Mouse (Mus musculus) myocyte (in vitro differentiated cells): ENCODE results near the gene Il4. TPM values are rescaled to one million over a fixed set of nuclear protein-coding genes. Genes with fewer than 3 reads are reported as not detected.

ENCODE experiments used
- H3K27me3 ChIP-seq: one replicate; pipeline ENCODE4 v1.6.1; 2011; ENCODE audit not compliant: control insufficient read depth, insufficient read depth, insufficient read length
- H3K36me3 ChIP-seq: one replicate; pipeline ENCODE4 v1.6.1; 2011; ENCODE audit not compliant: control insufficient read depth, insufficient read depth
- H3K4me2 ChIP-seq: one replicate; pipeline ENCODE4 v1.6.1; 2011; ENCODE audit warnings: low read depth, control low read depth
- H3K4me3 ChIP-seq: one replicate; pipeline ENCODE4 v1.5.1; 2011; ENCODE audit warnings: mild to moderate bottlenecking, control low read depth, moderate library complexity
- H3K79me2 ChIP-seq: one replicate; pipeline ENCODE4 v1.6.1; 2011; ENCODE audit not compliant: control insufficient read depth, insufficient read depth
- H3ac ChIP-seq: one replicate; pipeline ENCODE4 v1.6.1; 2011; ENCODE audit not compliant: control insufficient read depth, insufficient read length
- CEBPB ChIP-seq: IDR thresholded peaks from 2 replicates; pipeline ENCODE4 v1.6.1; 2011; ENCODE audit warnings: mild to moderate bottlenecking, moderate library complexity; ENCODE audit not compliant: poor library complexity, insufficient read depth, severe bottlenecking
- E2F4 ChIP-seq: IDR thresholded peaks from one replicate; pipeline ENCODE4 v1.6.1; 2011; ENCODE audit warnings: mild to moderate bottlenecking, control low read depth, moderate library complexity; ENCODE audit not compliant: insufficient read depth
- MAX ChIP-seq: IDR thresholded peaks from one replicate; pipeline ENCODE4 v1.6.1; 2011; ENCODE audit warnings: low read depth, mild to moderate bottlenecking, control low read depth
- MYOD1 ChIP-seq, 3 experiments: IDR thresholded peaks; one replicate each; pipeline ENCODE4 v1.6.1; 2011; ENCODE audit warnings: control low read depth in 2 of 3, low read depth in 2 of 3, mild to moderate bottlenecking in 2 of 3, moderate library complexity in 1 of 3; ENCODE audit not compliant: insufficient read length in 2 of 3, control insufficient read depth in 1 of 3
- MYOG ChIP-seq, 3 experiments: IDR thresholded peaks; one replicate each; pipeline ENCODE4 v1.6.1; 2011; ENCODE audit warnings: control low read depth in 2 of 3, low read depth in 2 of 3, mild to moderate bottlenecking in 2 of 3; ENCODE audit not compliant: insufficient read length in 2 of 3, control insufficient read depth in 1 of 3, insufficient read depth in 1 of 3
- POLR2A ChIP-seq: IDR thresholded peaks from one replicate; pipeline ENCODE4 v1.6.1; 2011; ENCODE audit warnings: low read depth, mild to moderate bottlenecking, control low read depth, moderate library complexity; ENCODE audit not compliant: insufficient read length
- POLR2AphosphoS2 ChIP-seq: IDR thresholded peaks from one replicate; pipeline ENCODE4 v1.6.1; 2011; ENCODE audit warnings: low read depth, control low read depth; ENCODE audit not compliant: insufficient read length
- REST ChIP-seq: IDR thresholded peaks from one replicate; pipeline ENCODE4 v1.6.1; 2011; ENCODE audit warnings: mild to moderate bottlenecking, control low read depth, moderate library complexity; ENCODE audit not compliant: insufficient read depth, insufficient read length
- SRF ChIP-seq: IDR thresholded peaks from one replicate; pipeline ENCODE4 v1.6.1; 2011; ENCODE audit warnings: low read depth; ENCODE audit not compliant: control insufficient read depth, insufficient read length
- TCF12 ChIP-seq: IDR thresholded peaks from one replicate; pipeline ENCODE4 v1.6.1; 2011; ENCODE audit warnings: mild to moderate bottlenecking, control low read depth; ENCODE audit not compliant: poor library complexity, insufficient read depth, severe bottlenecking
- TCF3 ChIP-seq: IDR thresholded peaks from one replicate; pipeline ENCODE4 v1.6.1; 2011; ENCODE audit warnings: low read depth, control low read depth; ENCODE audit not compliant: insufficient read length
- USF1 ChIP-seq: IDR thresholded peaks from one replicate; pipeline ENCODE4 v1.6.1; 2011; ENCODE audit warnings: low read depth, mild to moderate bottlenecking, control low read depth, moderate library complexity
- polyA plus RNA-seq: library from polyadenylated mRNA; unstranded; fragments of >200 nt; fragmentation: generic; extraction: Trizol; gene quantifications from one replicate; pipeline ENCODE4 v1.2.1, GENCODE M21; 2012; ENCODE audit warnings: missing spikeins

Il4 gene
- polyA plus RNA-seq, 1 experiment, result 0.19 TPM

DNA sequence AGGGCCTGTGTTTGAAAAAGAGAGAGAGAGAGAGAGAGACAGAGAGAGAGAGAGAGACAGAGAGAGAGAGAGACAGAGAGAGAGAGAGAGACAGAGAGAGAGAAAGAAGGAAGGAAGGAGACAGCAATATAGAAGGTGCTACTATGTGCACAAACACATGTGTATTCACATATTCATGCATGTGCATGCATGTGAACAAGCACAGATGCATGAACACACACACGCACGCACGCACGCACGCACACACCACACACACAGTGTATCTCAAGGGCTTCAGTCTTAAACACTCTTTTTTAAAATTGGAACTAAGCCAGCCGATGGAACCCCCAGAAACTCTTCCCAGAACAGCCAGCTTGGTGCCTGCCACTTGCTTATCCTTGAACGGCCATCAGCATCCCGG, 2.9 kb downstream of the Il4 start:
- no peak overlapping the region for H3K4me3 ChIP-seq
- peaks cover 28% of the 10 kb centered on the region for H3K27me3 ChIP-seq
- TF ChIP-seq TCF3, result no peak
- no peak for TF ChIP-seq TCF12
- TF ChIP-seq MYOG (IDR thresholded peaks at IDR 0.05; ENCODE audit: control insufficient read depth in 1 of 3, insufficient read depth in 1 of 3, insufficient read length in 2 of 3, low read depth in 2 of 3), result no peak
- no peak for TF ChIP-seq CEBPB
- no peak for TF ChIP-seq POLR2AphosphoS2
- TF ChIP-seq MYOD1 (IDR thresholded peaks at IDR 0.05; ENCODE audit: control insufficient read depth in 1 of 3, insufficient read length in 2 of 3, low read depth in 2 of 3), result no peak
- TF ChIP-seq E2F4, result no peak
- TF ChIP-seq REST, result no peak
- TF ChIP-seq POLR2A, result no peak
- H3K4me2 ChIP-seq, result no peak overlapping the region
- H3K79me2 ChIP-seq, result no peaks in the 10 kb centered on the region
- no peaks in the 10 kb centered on the region for H3K36me3 ChIP-seq
- H3ac ChIP-seq, result no peak overlapping the region

GRCm38 (mm10) chr11:53615172-53615571, 3.3 kb downstream of the Il4 start:
- Histone ChIP-seq H3K4me2 (no peak overlapping the region), H3K79me2 (no peaks in the 10 kb centered on the region), H3K27me3 (peaks cover 28% of the 10 kb centered on the region), H3ac (no peak overlapping the region), H3K36me3 (no peaks in the 10 kb centered on the region), H3K4me3 (no peak overlapping the region)
- no peak for TF ChIP-seq MAX
- TF ChIP-seq POLR2AphosphoS2, result no peak
- no peak for TF ChIP-seq MYOD1 (IDR thresholded peaks at IDR 0.05; ENCODE audit: control insufficient read depth in 1 of 3, insufficient read length in 2 of 3, low read depth in 2 of 3)
- TF ChIP-seq CEBPB, result no peak
- no peak for TF ChIP-seq MYOG (IDR thresholded peaks at IDR 0.05; ENCODE audit: control insufficient read depth in 1 of 3, insufficient read depth in 1 of 3, insufficient read length in 2 of 3, low read depth in 2 of 3)
- TF ChIP-seq POLR2A, result no peak
- no peak for TF ChIP-seq TCF3
- TF ChIP-seq SRF, result no peak
- no peak for TF ChIP-seq REST
- TF ChIP-seq E2F4, result no peak
- no peak for TF ChIP-seq USF1
- TF ChIP-seq TCF12, result no peak

GRCm38 (mm10) chr11:53609672-53610071, 8.8 kb downstream of the Il4 start:
- Histone ChIP-seq H3ac (no peak overlapping the region), H3K4me3 (no peak overlapping the region), H3K36me3 (no peaks in the 10 kb centered on the region), H3K79me2 (no peaks in the 10 kb centered on the region), H3K27me3 (peaks cover 5% of the 10 kb centered on the region), H3K4me2 (no peak overlapping the region)
- TF ChIP-seq REST, result no peak
- no peak for TF ChIP-seq SRF
- TF ChIP-seq E2F4, result no peak
- TF ChIP-seq TCF3, result no peak
- no peak for TF ChIP-seq MYOG (IDR thresholded peaks at IDR 0.05; ENCODE audit: control insufficient read depth in 1 of 3, insufficient read depth in 1 of 3, insufficient read length in 2 of 3, low read depth in 2 of 3)
- no peak for TF ChIP-seq USF1
- no peak for TF ChIP-seq CEBPB
- no peak for TF ChIP-seq POLR2A
- no peak for TF ChIP-seq TCF12
- no peak for TF ChIP-seq POLR2AphosphoS2

DNA sequence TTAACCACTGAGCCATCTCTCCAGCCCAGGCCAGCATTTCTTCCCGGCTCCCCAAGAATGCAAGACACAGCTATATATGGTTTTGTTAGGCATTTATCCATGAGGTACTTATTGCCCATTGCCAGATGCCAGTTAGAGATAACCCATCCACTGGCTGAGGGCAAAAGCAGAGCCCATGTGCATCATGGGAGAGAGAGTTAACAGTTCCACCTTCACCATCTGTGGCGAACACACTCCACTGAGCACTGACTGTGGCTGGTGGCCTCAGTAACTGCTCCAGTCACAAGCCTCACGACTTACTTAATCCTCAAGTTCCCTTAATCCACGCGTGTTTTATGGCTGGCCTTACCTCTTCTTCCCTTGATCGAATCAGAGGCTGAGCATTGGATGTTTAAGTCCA, 9.2 kb downstream of the Il4 start:
- Histone ChIP-seq H3K27me3 (peaks cover under 1% of the 10 kb centered on the region), H3ac (no peak overlapping the region), H3K79me2 (no peaks in the 10 kb centered on the region), H3K4me3 (no peak overlapping the region), H3K36me3 (no peaks in the 10 kb centered on the region), H3K4me2 (no peak overlapping the region)
- TF ChIP-seq TCF3 (no peak), POLR2AphosphoS2 (no peak), MYOG (IDR thresholded peaks at IDR 0.05; ENCODE audit: control insufficient read depth in 1 of 3, insufficient read depth in 1 of 3, insufficient read length in 2 of 3, low read depth in 2 of 3) (no peak), POLR2A (no peak), MYOD1 (IDR thresholded peaks at IDR 0.05; ENCODE audit: control insufficient read depth in 1 of 3, insufficient read length in 2 of 3, low read depth in 2 of 3) (no peak), TCF12 (no peak), USF1 (no peak), MAX (no peak), SRF (no peak), CEBPB (no peak)

- H3K4me2 ChIP-seq, result no peak overlapping the region
Observed at GRCm38 (mm10) chr11:53605609-53606008, 12.9 kb downstream of the Il4 start.

More at GRCm38 (mm10) chr11:53605609-53606008, 12.9 kb downstream of the Il4 start:
- H3ac ChIP-seq, result no peak overlapping the region
- TF ChIP-seq MAX, result no peak
- no peak for TF ChIP-seq USF1
- no peak for TF ChIP-seq MYOD1 (IDR thresholded peaks at IDR 0.05; ENCODE audit: control insufficient read depth in 1 of 3, insufficient read length in 2 of 3, low read depth in 2 of 3)
- no peak for TF ChIP-seq POLR2A
- TF ChIP-seq TCF12, result no peak
- no peak for TF ChIP-seq MYOG (IDR thresholded peaks at IDR 0.05; ENCODE audit: control insufficient read depth in 1 of 3, insufficient read depth in 1 of 3, insufficient read length in 2 of 3, low read depth in 2 of 3)
- peaks cover 10% of the 10 kb centered on the region for H3K36me3 ChIP-seq
- no peak overlapping the region for H3K4me3 ChIP-seq
- H3K79me2 ChIP-seq, result no peaks in the 10 kb centered on the region
- no peaks in the 10 kb centered on the region for H3K27me3 ChIP-seq
